8 mouse cellular contexts compared by ENCODE assay signal in the genomic region with DNA sequence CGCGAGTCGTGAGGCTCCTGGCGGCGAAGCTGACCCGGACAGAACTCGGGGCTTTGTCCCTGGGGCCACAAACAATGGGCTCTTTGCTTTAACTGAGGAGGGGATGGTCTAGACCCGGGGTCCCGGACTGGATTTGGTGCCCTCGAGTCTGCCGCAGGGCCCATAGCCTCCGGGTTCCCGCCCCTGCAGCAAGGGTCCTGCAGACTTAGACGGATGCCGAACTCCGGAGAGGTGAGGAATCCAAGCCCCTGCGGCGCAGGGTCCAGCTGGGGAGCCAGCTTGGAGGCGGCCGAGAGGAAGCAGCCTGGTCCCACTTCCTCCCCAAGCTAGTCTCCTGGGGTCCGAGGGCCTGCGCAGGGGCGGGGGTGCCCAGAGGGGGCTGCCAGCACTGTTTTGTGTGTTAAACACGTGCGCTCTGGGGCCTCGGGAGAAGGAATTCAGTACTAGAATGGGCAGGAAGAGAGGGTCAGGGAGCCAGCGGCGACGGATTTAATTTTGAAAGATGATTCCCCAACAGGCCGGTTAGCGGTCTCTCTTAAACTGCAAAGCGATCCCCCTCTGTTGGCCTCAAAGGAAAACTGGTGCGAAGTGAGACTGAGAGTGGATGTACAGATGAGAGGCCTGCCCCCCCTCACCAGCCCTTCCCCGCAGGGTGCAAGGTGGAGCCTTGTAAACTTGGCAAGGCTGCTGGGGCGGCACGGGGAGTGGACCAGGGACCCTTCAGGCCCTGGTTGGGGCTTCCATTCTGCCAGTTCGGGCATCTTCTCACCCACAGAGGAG. TPM values are rescaled to one million over a fixed set of nuclear protein-coding genes. Genes with fewer than 3 reads are reported as not detected.
DNase-seq lines count a peak whose midpoint lies in the region; ATAC-seq and TF ChIP-seq lines count a peak whose summit lies in the region.

No protein-coding gene starts in this region.

- H3K4me2 ChIP-seq in intestine, postnatal 0 days (replicated peaks; ENCODE audit: low read depth), result peak overlapping the region; percentile 84
- H3K4me2 ChIP-seq in midbrain, embryonic 16.5 days (ENCODE audit: low read length), result peak overlapping the region; percentile 95

- 2% methylated on average over 37 of the region's 37 CpGs for WGBS in intestine, postnatal 0 days
- under 1% methylated on average over 36 of the region's 37 CpGs for WGBS in midbrain, embryonic 16.5 days

- ATAC-seq in intestine, postnatal 0 days, result no peak
- ATAC-seq in midbrain, embryonic 16.5 days, result peak; percentile 32; the same call in 1 of the 2 replicates

- H3K27ac ChIP-seq in gastrocnemius, adult 2 months, result peak overlapping the region; percentile 12; the same call in 1 of the 2 replicates
- no peak overlapping the region for H3K27ac ChIP-seq in embryonic fibroblast, embryonic 13.5 days (ENCODE audit: insufficient read depth, low read length)
- no peak overlapping the region for H3K27ac ChIP-seq in intestine, postnatal 0 days (ENCODE audit: low read depth, low read length)
- H3K27ac ChIP-seq in midbrain, embryonic 16.5 days (ENCODE audit: low read length), result no peak overlapping the region

- no peak for DNase-seq in gastrocnemius, adult 2 months
- DNase-seq in gastrocnemius, postnatal 14 days, result no peak
- no peak for DNase-seq in right cerebral cortex, postnatal 4 days
- no peak for DNase-seq in urinary bladder, postnatal 10 days (ENCODE audit: low spot score)
- no peak for DNase-seq in cerebellum, postnatal 4 days (ENCODE audit: low spot score in 2 of 2)

- H3K36me3 ChIP-seq in intestine, postnatal 0 days (ENCODE audit: control insufficient read depth, insufficient read depth), result no peaks in the 10 kb centered on the region
- no peaks in the 10 kb centered on the region for H3K36me3 ChIP-seq in midbrain, embryonic 16.5 days (ENCODE audit: control insufficient read depth, insufficient read depth, low read length)

- TF ChIP-seq POLR2A in embryonic fibroblast, embryonic 13.5 days (IDR thresholded peaks at IDR 0.05; ENCODE audit: low read depth, low read length), result no peak

- H3K9ac ChIP-seq in intestine, postnatal 0 days (ENCODE audit: low read depth, low read length), result no peak overlapping the region
- H3K9ac ChIP-seq in midbrain, embryonic 16.5 days (ENCODE audit: low read depth, low read length), result peak overlapping the region; percentile 58

- no peaks in the 10 kb centered on the region for H3K9me3 ChIP-seq in intestine, postnatal 0 days (ENCODE audit: control insufficient read depth)
- H3K9me3 ChIP-seq in midbrain, embryonic 16.5 days (replicated peaks; ENCODE audit: control insufficient read depth, low read length, poor library complexity, severe bottlenecking), result no peaks in the 10 kb centered on the region

- peak overlapping the region; percentile 71 for H3K4me3 ChIP-seq in gastrocnemius, adult 2 months
- H3K4me3 ChIP-seq in embryonic fibroblast, embryonic 13.5 days (ENCODE audit: insufficient read depth, low read length), result peak overlapping the region; percentile 35
- peak overlapping the region; percentile 47 for H3K4me3 ChIP-seq in intestine, postnatal 0 days (ENCODE audit: low read depth, low read length)
- H3K4me3 ChIP-seq in midbrain, embryonic 16.5 days (ENCODE audit: low read depth, low read length), result peak overlapping the region; percentile 49

- no peaks in the 10 kb centered on the region for H3K4me1 ChIP-seq in embryonic fibroblast, embryonic 13.5 days (ENCODE audit: control insufficient read depth, insufficient read depth, low read length)
- 0 out of 2 replicates have a peak, but pooled peaks cover 2% of the 10 kb centered on the region for H3K4me1 ChIP-seq in intestine, postnatal 0 days (replicated peaks; ENCODE audit: control insufficient read depth, insufficient read depth, low read length)
- H3K4me1 ChIP-seq in midbrain, embryonic 16.5 days (ENCODE audit: control insufficient read depth, insufficient read depth, low read length), result peaks cover 14% of the 10 kb centered on the region

- no peak for TF ChIP-seq CTCF in gastrocnemius, adult 2 months (IDR thresholded peaks at IDR 0.05)
- TF ChIP-seq CTCF in embryonic fibroblast, embryonic 13.5 days (IDR thresholded peaks at IDR 0.05; ENCODE audit: borderline replicate concordance, insufficient read depth, low read length), result no peak
- no peak for TF ChIP-seq CTCF in intestine, postnatal 0 days (IDR thresholded peaks at IDR 0.05; ENCODE audit: low read depth)

- H3K27me3 ChIP-seq in intestine, postnatal 0 days (replicated peaks; ENCODE audit: control insufficient read depth, insufficient read depth, low read length), result peaks cover 55% of the 10 kb centered on the region
- H3K27me3 ChIP-seq in midbrain, embryonic 16.5 days (ENCODE audit: control insufficient read depth, insufficient read depth, low read depth, low read length), result peaks cover 36% of the 10 kb centered on the region

- intact Hi-C loops in gastrocnemius, adult 2 months (cut with DNase I), result no loop called here
- intact Hi-C loops in gastrocnemius, postnatal 14 days (cut with DNase I; ENCODE audit: low total_unique reads), result loop anchor here (5.0 kb wide), 1 partner anchor 101 kb away; no protein-coding TSS in a partner anchor

RNA-seq across cellular contexts. Expression of a gene that starts 0.8 kb away (rescaled TPM):
- under 1 TPM; 0.15 to 0.70 TPM for total RNA-seq in gastrocnemius, adult 2 months (2021)
- 1 to 10 TPM; 2.9 to 3.4 TPM for total RNA-seq in gastrocnemius, postnatal 14 days (2021)
- polyA plus RNA-seq in embryonic fibroblast, embryonic 13.5 days (2011; ENCODE audit: insufficient read length, low read depth, missing spikeins), result 2.3 and 22.7 TPM in 2 replicates
- polyA plus RNA-seq in intestine, postnatal 0 days (2015; fragmentation: Nextera tagmentation; extraction: Ambion mirVana), result 4.4 and 4.5 TPM in 2 replicates
- 9.3 and 10.6 TPM in 2 replicates for polyA plus RNA-seq in midbrain, embryonic 16.5 days (2015; fragmentation: Nextera tagmentation; extraction: Ambion mirVana)

RNA-seq across cellular contexts. Expression of a gene that starts 10.9 kb away (rescaled TPM):
- 100 to 1,000 TPM in 1 of 2 experiments, 10 to 100 TPM in 1; 86.9 to 109 TPM for total RNA-seq in gastrocnemius, adult 2 months (2021)
- total RNA-seq in gastrocnemius, postnatal 14 days (2021), result 10 to 100 TPM; 81.7 to 84.5 TPM
- polyA plus RNA-seq in embryonic fibroblast, embryonic 13.5 days (2011; ENCODE audit: insufficient read length, low read depth, missing spikeins), result 85.8 and 86.3 TPM in 2 replicates
- 90.3 and 95.4 TPM in 2 replicates for polyA plus RNA-seq in intestine, postnatal 0 days (2015; fragmentation: Nextera tagmentation; extraction: Ambion mirVana)
- polyA plus RNA-seq in midbrain, embryonic 16.5 days (2015; fragmentation: Nextera tagmentation; extraction: Ambion mirVana), result 214 and 223 TPM in 2 replicates

RNA-seq across cellular contexts. Expression of a gene that starts 29.2 kb away (rescaled TPM):
- total RNA-seq in gastrocnemius, adult 2 months (2021), result 10 to 100 TPM; 10.6 to 10.8 TPM
- total RNA-seq in gastrocnemius, postnatal 14 days (2021), result 1 to 10 TPM; 7.7 to 8.8 TPM
- 9.9 and 13.0 TPM in 2 replicates for polyA plus RNA-seq in embryonic fibroblast, embryonic 13.5 days (2011; ENCODE audit: insufficient read length, low read depth, missing spikeins)
- 13.2 and 15.0 TPM in 2 replicates for polyA plus RNA-seq in intestine, postnatal 0 days (2015; fragmentation: Nextera tagmentation; extraction: Ambion mirVana)
- 43.5 and 45.6 TPM in 2 replicates for polyA plus RNA-seq in midbrain, embryonic 16.5 days (2015; fragmentation: Nextera tagmentation; extraction: Ambion mirVana)

RNA-seq across cellular contexts. Expression of a gene that starts 31.3 kb away (rescaled TPM):
- total RNA-seq in gastrocnemius, adult 2 months (2021), result not detected
- total RNA-seq in gastrocnemius, postnatal 14 days (2021), result under 1 TPM in 1 of 2 experiments, not detected in 1; 0.10 TPM
- not detected in 2 replicates for polyA plus RNA-seq in embryonic fibroblast, embryonic 13.5 days (2011; ENCODE audit: insufficient read length, low read depth, missing spikeins)
- 0.03 TPM in 1 of 2 replicates, not detected in the other for polyA plus RNA-seq in intestine, postnatal 0 days (2015; fragmentation: Nextera tagmentation; extraction: Ambion mirVana)
- 0.90 and 1.1 TPM in 2 replicates for polyA plus RNA-seq in midbrain, embryonic 16.5 days (2015; fragmentation: Nextera tagmentation; extraction: Ambion mirVana)
